Mouse (Mus musculus) cerebellum, postnatal 25 days (tissue): ENCODE results near the gene Olfr922.

Source experiments
- DNase-seq, 2 experiments: peaks; one replicate each; pipeline ENCODE4 v3.0.0; 2021; ENCODE audit warnings: mixed read lengths in 2 of 2

The Olfr922 gene

DNA sequence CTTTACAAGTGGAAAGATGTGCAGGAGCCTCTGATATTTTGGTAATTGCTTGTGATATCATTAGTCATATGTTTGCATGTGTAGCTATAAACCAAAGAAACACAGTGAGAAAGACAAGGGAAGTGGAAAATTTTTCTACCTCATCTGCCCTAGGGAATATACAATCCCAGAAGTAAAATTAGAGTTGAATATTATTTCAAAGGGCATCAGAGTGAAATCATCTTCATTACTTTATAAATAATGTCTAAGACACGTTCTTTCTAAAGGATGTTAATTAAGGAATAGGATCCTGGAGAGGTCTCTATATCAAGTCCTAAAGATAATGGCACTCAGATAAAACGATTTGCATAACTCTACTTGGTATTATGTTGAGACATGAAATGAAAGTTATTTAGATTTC is at the start of gene Olfr922:
Olfr922 (plus strand) TSS at position 301 of the 400 bp plus-strand sequence.
- DNase-seq = no peak

- DNase-seq = no peak
These were observed 41.6 kb upstream of the Olfr922 start, which contains the start of gene Olfr921 for GRCm38 (mm10) chr9:38772768-38773167. Olfr921 (plus strand) TSS chr9:38773068.

DNA sequence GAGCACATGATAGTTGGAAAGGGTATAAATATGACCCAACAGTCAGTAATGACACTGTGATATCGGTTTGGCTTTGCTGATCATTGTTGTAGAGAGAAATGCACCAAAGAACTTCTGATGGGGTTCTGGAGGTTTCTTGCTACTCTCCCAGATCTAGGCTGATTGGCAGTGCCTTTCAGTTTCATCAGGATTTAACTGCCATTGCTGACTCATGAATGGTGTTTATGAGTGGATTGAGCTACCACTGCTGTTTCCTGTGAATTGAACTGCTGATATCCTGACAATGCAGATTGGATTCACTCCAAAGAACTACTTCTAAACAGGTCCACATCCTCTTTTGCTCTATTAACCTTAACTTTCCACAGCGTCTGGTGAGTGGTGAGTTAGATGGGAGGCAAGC is 21.7 kb upstream of the Olfr922 start:
- DNase-seq = no peak

DNA sequence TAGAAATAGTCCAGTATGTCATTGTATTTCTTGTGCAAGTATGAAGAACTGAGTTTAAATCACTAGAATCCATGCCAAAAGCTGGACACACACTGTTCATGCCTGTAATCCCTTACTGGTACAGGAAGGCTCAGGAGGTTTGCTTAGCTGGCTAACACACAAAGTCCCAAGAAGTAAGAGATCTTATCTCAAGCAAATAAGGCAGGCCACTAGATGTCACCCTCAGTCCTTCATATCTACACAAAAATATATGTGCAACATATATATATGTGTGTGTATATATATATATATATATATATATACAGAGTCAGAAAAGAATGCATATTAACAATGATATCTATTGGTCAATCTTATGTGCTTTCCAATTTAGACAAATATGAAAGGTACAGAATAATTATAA is 8.7 kb upstream of the Olfr922 start:
- no peak for DNase-seq

GRCm38 (mm10) chr9:38815458-38815986 is 1.1 kb downstream of the Olfr922 start:
- no peak for DNase-seq

GRCm38 (mm10) chr9:38826245-38826644 is 11.8 kb downstream of the Olfr922 start, which contains the start of gene Olfr923:
Olfr923 (plus strand) TSS chr9:38826545.
- DNase-seq = no peak

DNA sequence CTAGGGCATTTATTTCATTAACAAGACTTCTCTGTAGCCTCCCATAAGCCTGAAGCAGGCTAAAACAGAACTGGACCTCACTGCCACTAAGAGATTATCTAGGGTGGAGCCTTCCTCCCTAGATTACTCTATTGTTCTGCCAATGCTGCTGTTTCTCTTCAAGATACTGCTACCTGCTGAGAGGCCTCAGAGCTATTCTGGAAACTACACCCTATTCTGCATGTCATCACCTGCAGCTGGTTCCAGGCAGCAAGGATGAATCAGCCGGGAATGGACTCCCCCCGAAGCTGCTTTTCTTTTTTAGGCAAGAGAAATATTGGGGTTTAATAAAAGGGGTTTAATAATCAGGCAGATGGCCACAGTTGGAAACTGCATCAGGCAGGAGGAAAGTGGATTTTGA is 18.6 kb downstream of the Olfr922 start:
- no peak for DNase-seq

DNA sequence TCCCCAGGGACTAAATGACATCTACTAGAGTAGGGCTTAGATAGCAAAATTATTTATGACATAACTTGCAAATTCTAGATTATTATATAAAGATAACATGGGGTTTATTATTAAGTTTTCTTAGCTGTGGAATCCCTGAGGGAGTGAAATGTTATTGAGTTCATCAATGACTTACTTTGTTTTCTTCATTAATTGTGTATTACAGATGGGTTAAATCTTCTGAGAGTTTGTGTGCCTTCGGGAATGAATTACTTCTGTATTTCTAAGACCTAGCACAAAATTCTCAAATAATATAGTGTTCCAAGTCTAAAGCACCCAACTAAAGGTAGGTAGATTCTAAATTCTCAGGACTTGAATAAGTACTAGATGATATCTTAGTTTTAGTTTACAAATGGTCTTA is 29.7 kb downstream of the Olfr922 start, which contains the start of gene Olfr924:
Olfr924 (plus strand) TSS at position 301 of the 400 bp plus-strand sequence.
- DNase-seq = no peak

- no peak for DNase-seq
These were observed 40.3 kb downstream of the Olfr922 start, which contains the start of gene Olfr26 for GRCm38 (mm10) chr9:38854760-38855159. Olfr26 (plus strand) TSS chr9:38855060.
